Mouse (Mus musculus) thymus, adult 2 months (tissue): ENCODE results near the gene Jph3.

Experiments used
- CTCF ChIP-seq: fragments of 200-500 bp; IDR thresholded peaks from 2 replicates; pipeline ENCODE4 v1.5.1; 2012; ENCODE audit warnings: mild to moderate bottlenecking, control low read depth, low read length, moderate library complexity, borderline replicate concordance; ENCODE audit not compliant: control insufficient read depth, poor library complexity, insufficient read depth; ENCODE audit errors: extremely low read depth
- POLR2A ChIP-seq: fragments of 200-500 bp; IDR thresholded peaks from 2 replicates; pipeline ENCODE4 v1.6.1; 2012; ENCODE audit warnings: mild to moderate bottlenecking, low read length, control low read depth, moderate library complexity; ENCODE audit not compliant: control insufficient read depth, poor library complexity, insufficient read depth; ENCODE audit errors: extremely low read depth

DNA sequence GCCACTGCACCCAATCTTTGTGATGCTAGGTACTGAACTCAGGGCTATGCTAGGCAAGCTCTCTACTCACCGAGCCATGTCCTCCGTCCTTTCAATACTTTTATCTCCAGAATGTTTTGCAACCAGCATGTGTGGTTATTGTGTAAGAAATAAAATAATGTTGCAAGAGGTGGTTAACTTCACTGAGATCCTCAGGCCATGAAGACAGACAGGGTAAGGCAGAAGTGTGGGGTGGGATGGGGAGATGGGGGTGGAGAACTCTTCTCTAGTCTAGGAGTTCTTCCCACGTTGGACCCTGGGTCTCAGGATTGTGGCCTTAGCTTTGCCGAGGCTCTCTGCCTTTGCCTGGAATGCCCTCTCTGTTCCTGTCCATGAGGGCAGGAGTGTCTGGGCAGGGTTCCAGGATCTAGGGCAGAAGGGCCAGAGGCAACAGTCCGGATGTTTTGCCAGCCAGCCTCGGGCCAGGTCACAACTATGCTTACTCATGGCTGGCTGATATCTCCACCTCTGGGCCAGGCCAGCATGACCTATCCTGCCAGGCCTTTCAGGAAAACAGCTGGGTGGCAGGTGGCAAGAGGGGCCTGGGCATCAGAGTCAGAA, 33.7 kb upstream of the Jph3 start:
- TF ChIP-seq CTCF: no peak
- no peak for TF ChIP-seq POLR2A
